Mouse (Mus musculus) embryo, embryonic 10 days (tissue): ENCODE measurements around the gene B230307C23Rik.
"Not testable (repeated sequence)": the region's sequence is repeated elsewhere in the genome, so short reads cannot be mapped to it uniquely, and the experiment has no call there.

Experiments
- DNase-seq: peaks from one replicate; pipeline ENCODE4 v3.0.0-alpha.2; 2015; ENCODE audit warnings: low spot score

The B230307C23Rik gene

GRCm38 (mm10) chr16:98022081-98022480, 25.0 kb downstream of the B230307C23Rik start:
- no peak for DNase-seq

GRCm38 (mm10) chr16:98022657-98023345, 25.7 kb downstream of the B230307C23Rik start:
- DNase-seq, result peak; percentile 20

GRCm38 (mm10) chr16:98026186-98026585, 29.1 kb downstream of the B230307C23Rik start:
- DNase-seq, result not testable (repeated sequence)

GRCm38 (mm10) chr16:98034971-98035370, 37.9 kb downstream of the B230307C23Rik start:
- DNase-seq, result not testable (repeated sequence)

GRCm38 (mm10) chr16:98041676-98042075, 44.6 kb downstream of the B230307C23Rik start:
- DNase-seq, result peak; percentile 33

- DNase-seq, result not testable (repeated sequence)
Observed at GRCm38 (mm10) chr16:98079382-98079781, 82.3 kb downstream of the B230307C23Rik start.

- DNase-seq, result peak; percentile 5
Observed at GRCm38 (mm10) chr16:98081140-98081539, 84.0 kb downstream of the B230307C23Rik start.
